Mouse (Mus musculus) gonadal fat pad, adult 2 months (tissue): ENCODE results near the gene Kdm4b. TPM values are rescaled to one million over a fixed set of nuclear protein-coding genes. Genes with fewer than 3 reads are reported as not detected.

Experiments used
- DNase-seq: peaks from one replicate; pipeline ENCODE4 v3.0.0-alpha.2; 2012; ENCODE audit warnings: low read depth
- polyA plus RNA-seq: library from polyadenylated mRNA; depleted of rRNA; stranded (reverse); fragments of >200 nt; gene quantifications from 2 replicates; pipeline ENCODE4 v1.2.3, GENCODE M21; 2012

The Kdm4b gene
- polyA plus RNA-seq, 1 experiment: 51.0 TPM

DNA sequence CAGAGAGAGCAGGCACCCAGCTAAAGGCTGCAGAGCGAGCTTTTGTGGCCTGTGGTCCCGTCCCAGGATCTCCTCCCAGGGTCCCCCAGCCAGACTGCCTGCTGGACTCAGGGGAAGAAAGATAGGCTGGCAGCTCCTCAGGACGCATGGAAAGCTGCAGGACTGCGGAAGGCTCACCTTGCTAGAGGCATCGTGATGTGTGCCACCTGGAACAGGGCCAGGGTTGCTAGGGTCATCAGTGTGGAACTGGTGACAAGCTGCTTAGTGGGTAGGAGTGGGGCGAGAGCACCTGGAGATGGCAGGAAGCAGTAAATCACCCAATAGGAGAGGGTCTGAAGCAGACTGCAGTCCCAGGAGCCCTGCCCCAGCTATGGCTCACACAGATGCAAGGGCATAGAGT is 61.8 kb downstream of the Kdm4b start:
- DNase-seq: no peak

DNA sequence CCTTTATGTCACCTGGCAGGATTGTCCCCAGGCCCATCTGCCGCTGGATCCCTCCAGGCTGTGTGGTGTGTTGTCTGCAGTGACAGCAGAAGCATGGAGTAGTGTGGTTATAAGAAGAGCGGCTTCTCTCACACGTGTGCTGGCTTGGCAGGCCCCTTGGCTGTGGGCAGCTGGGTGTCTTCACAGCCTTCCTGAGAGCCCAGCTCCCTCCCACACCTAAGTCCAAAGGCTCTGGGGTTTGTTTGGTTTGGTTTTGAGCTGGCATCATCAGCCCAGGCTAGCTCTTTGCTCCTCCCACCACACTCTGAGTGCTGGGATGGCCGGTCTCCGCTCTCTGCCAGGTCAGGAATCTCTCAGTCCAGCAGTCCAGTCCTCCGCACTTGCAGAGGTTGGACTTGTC is 67.4 kb downstream of the Kdm4b start:
- no peak for DNase-seq

GRCm38 (mm10) chr17:56393889-56394288 is 68.0 kb downstream of the Kdm4b start:
- no peak for DNase-seq

GRCm38 (mm10) chr17:56396051-56396450 is 70.2 kb downstream of the Kdm4b start:
- no peak for DNase-seq

DNA sequence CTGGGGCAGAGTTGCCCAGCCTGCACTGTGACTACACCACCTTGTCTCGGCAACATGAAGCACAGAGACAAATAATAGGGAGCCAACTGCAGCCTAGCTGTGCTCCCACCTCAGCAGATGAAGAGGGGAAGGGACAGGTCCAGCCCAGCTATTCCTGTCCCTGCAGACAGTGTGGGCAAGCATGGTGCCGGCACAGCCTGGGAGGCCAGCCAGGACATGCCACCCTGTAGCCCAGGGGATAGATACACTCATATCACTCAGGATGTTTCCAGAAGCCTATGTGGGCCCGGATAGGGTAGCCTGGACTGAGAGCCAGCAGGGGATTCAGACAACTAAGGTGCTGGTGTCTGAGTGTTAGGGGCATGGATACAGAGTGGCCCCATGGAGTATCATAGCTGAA is 74.4 kb downstream of the Kdm4b start:
- no peak for DNase-seq

DNA sequence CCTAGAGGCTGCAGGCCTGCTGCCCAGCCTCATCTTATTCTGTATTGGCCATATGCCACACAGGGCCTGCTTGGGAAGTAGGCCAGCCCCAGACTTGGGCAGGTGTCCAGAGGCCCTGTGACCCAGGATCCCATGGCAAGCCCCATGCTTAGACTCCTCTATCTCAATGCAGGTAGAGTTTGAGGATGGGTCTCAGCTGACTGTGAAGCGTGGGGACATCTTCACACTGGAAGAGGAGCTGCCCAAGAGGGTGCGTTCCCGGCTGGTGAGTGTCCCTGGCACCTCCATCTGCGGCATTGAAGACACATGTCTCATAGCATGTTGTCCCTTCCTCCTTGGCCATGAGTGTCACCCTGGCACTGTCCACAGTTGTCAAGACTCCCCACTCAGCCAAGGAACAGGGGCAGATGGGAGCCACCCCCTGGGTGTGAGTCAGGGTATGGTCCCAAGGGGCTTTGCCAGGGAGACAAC is 75.2 kb downstream of the Kdm4b start:
- DNase-seq: no peak

GRCm38 (mm10) chr17:56405341-56405740 is 79.5 kb downstream of the Kdm4b start:
- DNase-seq: no peak

- no peak for DNase-seq
Measured at GRCm38 (mm10) chr17:56405856-56406840, 80.3 kb downstream of the Kdm4b start.

DNA sequence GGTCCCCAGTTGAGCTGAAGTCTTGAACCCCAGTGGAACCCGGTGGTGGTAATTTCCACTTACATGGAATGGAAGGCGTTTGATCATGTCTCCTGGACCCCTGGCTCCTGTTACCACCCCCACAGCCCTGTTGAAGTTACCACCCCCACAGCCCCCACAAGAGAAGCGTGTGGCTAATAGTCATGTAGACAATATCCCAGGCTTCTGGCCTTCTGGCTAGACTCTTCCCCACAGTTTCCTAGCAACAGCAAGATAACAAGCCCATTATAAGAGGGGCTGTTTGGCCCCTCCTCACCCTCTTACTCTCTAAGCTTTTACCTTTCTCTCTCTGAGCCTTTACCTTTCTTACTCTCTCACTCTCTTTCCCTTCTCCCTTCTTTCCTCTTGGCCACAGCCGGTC is 81.0 kb downstream of the Kdm4b start:
- no peak for DNase-seq

DNA sequence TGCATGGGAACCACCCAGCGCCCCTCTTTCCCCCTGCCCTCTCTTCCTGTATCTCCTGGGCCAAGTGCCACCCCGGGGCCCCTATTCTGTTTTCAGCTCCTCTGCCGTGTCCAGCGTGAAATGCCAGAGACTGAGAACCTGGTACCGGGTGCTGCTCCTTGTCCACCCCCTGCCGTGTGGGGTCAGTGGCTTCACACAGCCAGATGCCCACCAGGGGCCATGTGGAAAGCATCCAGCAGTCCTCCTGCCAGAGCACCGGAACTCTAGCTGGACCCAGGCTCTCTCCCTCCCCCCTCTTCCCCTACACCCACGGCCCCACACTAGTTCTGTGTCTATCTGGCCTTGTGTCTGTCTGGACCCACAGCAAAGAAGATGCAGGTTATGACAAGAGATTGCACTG is 81.5 kb downstream of the Kdm4b start:
- no peak for DNase-seq

DNA sequence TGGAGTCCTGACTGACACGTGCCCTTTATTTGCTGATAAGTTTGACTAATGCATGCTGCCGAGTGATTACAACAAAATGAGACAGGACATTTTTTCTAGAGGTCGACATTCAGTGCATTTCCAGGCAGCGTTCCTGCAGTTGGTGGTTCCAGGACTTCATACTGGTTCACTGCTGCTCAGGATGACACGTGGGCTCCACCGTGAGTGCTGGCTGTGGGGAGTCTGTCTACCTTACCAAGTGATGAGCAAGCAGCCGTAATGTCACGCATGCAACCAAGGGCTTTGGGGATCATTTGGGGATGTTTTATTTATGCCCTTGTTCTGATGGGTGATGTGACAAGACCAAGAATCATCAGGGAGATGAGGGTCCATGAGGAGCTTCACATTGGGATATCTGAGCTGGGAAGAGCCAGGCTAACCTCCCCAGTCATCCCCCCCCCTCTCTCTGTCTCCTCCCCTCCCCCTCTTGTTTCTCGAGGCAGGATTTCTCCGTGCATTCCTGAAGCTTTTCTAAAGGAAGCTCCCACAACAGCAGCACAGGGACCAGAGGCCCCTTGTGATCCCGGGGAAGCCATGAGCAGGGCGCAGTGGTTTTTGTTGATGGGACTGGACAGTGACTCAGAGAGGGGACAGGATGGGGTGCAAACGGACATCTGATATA is 83.2 kb downstream of the Kdm4b start:
- no peak for DNase-seq

DNA sequence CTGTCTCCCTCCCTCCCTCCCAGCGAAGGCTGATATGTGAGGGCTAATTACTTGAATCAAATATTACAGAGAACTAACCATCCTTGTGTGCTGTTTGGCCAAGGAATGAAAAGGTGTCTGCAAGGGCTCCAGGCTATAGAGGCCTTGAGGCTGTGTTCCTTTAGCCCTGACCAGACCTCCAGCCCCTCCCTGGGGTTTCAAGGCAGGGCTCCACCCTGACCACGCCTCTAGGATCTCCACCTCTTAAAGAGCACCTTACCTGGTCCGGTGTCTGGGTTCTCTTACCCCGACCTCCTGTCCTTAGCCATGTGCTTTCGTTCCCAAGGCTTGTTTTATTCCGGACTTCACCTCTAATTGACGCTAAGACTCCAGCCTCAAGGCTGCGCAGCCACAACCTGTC is 83.9 kb downstream of the Kdm4b start:
- DNase-seq: no peak

DNA sequence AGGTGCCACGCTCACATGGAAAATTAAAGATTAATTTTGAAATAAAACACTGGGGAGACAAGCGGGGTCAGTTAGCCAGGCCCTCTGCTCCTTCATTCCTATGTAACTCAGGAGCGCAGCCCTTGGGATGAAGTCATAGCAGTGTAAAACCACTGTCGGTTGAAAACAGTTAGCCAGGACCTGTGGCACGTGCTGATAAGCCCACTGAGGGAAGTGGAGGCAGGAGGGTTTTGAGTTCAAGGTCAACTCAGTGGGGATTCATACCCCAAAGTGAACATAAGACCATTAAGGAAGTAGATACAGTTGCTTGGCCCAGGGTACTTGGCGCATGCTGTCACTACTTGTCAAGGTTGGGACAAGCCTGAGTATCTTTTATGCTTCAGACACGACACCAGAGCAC is 85.6 kb downstream of the Kdm4b start:
- no peak for DNase-seq

DNA sequence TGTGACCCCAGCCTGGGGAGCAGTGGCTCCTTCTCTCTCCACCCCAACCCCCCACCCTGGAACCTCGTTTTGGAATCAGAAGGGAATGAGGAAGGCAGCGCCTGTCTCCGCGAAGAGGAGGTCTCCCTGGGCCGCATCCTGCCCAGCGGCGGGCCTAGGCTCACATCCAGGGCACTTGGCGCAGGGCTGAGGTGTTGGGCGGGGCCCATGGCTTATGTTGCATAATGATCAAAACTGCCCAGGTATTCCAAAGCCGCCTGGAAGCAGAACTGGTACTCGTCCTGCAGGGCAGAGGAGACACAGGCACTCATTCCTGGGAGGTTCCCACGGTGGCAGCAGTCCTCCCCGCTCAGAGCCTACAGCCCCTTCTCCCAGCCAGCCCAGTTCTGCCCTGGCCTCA is 87.3 kb downstream of the Kdm4b start:
- no peak for DNase-seq

DNA sequence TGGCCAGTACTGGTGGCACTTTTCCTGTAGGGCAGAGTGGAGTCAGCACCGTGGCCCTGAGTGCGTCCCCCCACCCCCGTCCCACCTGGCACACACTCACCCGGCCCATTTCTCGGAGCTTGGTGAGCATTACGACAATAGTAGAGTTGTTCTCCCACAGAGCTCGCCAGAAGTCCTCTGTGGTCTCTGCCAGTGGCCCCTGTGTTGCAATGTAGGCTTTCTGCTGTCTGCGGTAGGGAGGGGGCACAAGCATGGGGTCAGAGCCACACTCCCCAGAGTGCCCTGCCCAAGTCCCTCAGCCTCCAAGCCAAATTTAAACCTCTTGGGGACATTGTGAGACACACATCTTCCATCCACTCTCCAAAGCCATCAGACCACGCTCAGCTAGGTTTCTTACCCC is 88.9 kb downstream of the Kdm4b start:
- DNase-seq: no peak

GRCm38 (mm10) chr17:56418304-56418703 is 92.4 kb downstream of the Kdm4b start:
- DNase-seq: no peak

DNA sequence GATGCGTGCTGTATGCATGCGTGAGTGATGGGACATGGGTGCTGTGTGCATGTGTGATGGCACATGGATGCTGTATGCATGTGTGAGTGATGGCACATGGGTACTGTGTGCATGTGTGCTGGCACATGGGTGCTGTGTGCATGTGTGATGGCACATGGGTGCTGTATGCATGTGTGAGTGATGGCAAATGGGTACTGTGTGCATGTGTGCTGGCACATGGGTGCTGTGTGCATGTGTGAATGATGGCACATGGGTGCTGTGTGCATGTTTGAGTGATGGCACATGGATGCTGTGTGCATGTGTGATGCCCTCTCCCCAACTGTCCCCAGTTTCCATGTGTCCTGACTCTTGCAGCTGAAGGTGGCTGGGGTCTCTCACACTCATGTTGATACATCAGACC is 94.2 kb downstream of the Kdm4b start:
- no peak for DNase-seq

- no peak for DNase-seq
Measured at GRCm38 (mm10) chr17:56424726-56425583, 99.1 kb downstream of the Kdm4b start.

GRCm38 (mm10) chr17:56425584-56425914 is 99.7 kb downstream of the Kdm4b start:
- DNase-seq: no peak

DNA sequence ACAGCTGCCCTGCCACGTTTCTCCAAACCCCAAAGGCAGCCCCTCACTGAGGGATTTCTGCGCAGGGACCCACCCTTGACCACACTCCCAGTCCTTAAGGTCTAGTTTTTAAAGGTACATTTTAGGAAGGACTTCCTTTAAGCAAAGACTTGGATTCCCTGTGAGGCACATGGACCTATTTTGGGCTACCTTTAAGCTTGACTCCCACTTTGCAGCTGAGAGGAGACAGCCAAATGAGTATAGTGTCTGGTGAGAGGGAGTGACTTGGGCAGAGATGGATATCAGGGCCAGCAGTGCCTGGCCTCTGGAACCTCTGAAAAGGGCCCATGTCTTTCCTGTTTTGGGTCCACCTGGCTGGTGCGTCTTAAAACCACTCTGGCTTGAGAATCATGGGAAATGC is 100.1 kb downstream of the Kdm4b start:
- DNase-seq: no peak

GRCm38 (mm10) chr17:56427857-56428256 is 102.0 kb downstream of the Kdm4b start:
- no peak for DNase-seq

GRCm38 (mm10) chr17:56431582-56431981 is 105.7 kb downstream of the Kdm4b start:
- DNase-seq: no peak
